In the genomic region with DNA sequence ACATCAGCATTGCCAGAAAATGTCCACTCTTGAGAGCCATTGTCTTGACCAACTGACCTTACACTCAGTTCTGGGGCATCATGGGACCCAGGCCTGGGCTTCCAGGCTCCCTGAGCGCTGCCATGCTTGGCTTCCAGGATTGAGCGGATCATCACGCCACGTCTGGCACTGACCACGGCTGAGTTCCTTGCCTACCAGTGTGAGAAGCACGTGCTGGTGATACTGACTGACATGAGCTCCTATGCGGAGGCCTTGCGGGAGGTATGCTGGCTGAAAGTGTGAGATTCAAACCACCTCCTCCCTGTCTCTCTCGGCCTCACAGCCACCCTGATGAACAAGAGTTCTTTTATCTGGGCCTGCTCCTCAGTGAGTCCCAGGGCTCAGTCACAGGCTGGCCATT, we compare ENCODE assay signal across 22 mouse cellular contexts. TPM values are rescaled to one million over a fixed set of nuclear protein-coding genes. Genes with fewer than 3 reads are reported as not detected.
"Had no signal": no experiment of that assay in that cellular context is flagged by ENCODE, and none has a peak within 500 bp of the region (broad histone marks: within the 10 kb centered on the region; RNA-seq: fewer than 3 reads in every experiment).

No protein-coding gene starts in this region.

- DNase-seq: cerebellum, adult 8-10 months; cerebellum, adult 9-10 months; cerebellum, adult 9-11 months; cerebellum, postnatal 10 days; cerebellum, postnatal 14 days; cerebellum, postnatal 25 days; cerebellum, postnatal 36 days; embryo, embryonic 11 days; forebrain, postnatal 0 days; gastrocnemius, adult 2 months; gastrocnemius, postnatal 10 days; gastrocnemius, postnatal 14 days; gastrocnemius, postnatal 25 days; gastrocnemius, postnatal 36 days; heart, adult 18-20 months; heart, adult 2 months had no signal

RNA-seq across cellular contexts. Expression of a gene that starts 6.4 kb away (rescaled TPM):
- total RNA-seq: common myeloid progenitor, adult 5-6 weeks; forebrain, postnatal 0 days; gastrocnemius, adult 18-20 months; gastrocnemius, adult 2 months; gastrocnemius, adult 8-10 months; gastrocnemius, postnatal 10 days; gastrocnemius, postnatal 14 days; gastrocnemius, postnatal 25 days; gastrocnemius, postnatal 36 days; gastrocnemius, postnatal 4 days; heart, adult 18-20 months; heart, adult 2 months had no signal

RNA-seq across cellular contexts. Expression of a gene that starts 13.3 kb away (rescaled TPM):
- total RNA-seq: common myeloid progenitor, adult 5-6 weeks; gastrocnemius, adult 18-20 months; gastrocnemius, adult 2 months; gastrocnemius, adult 8-10 months; gastrocnemius, postnatal 10 days; gastrocnemius, postnatal 14 days; gastrocnemius, postnatal 25 days; gastrocnemius, postnatal 36 days; gastrocnemius, postnatal 4 days; granulocyte monocyte progenitor cell, adult 5-6 weeks; heart, adult 2 months had no signal

RNA-seq across cellular contexts. Expression of a gene that starts 45.0 kb away (rescaled TPM):
- total RNA-seq: common myeloid progenitor, adult 5-6 weeks; forebrain, postnatal 0 days; gastrocnemius, adult 18-20 months; gastrocnemius, adult 2 months; gastrocnemius, adult 8-10 months; gastrocnemius, postnatal 10 days; gastrocnemius, postnatal 14 days; gastrocnemius, postnatal 25 days; gastrocnemius, postnatal 36 days; gastrocnemius, postnatal 4 days; granulocyte monocyte progenitor cell, adult 5-6 weeks; heart, adult 18-20 months; heart, adult 2 months; heart, adult 8-10 months had no signal
